Mouse (Mus musculus) neutrophil, adult 83 days (primary cell): ENCODE results near the gene Rnf187. TPM values are rescaled to one million over a fixed set of nuclear protein-coding genes. Genes with fewer than 3 reads are reported as not detected.

Experiments used
- total RNA-seq, 2 experiments: library from RNA; stranded (reverse); gene quantifications; one replicate each; pipeline ENCODE4 v1.2.4; 2023

Gene Rnf187
- 10 to 100 TPM; 55.9 to 58.3 TPM for total RNA-seq

GRCm38 (mm10) chr11:58938322-58939087 lies at the start of gene Rnf187:
Gene Rnf187, minus strand, starts transcription at chr11:58938916.

GRCm38 (mm10) chr11:58978027-58978705 lies 39.5 kb upstream of the Rnf187 start, which contains the start of gene Trim11:
Gene Trim11, plus strand, starts transcription at chr11:58978093.

GRCm38 (mm10) chr11:58954420-58955142 lies 15.9 kb upstream of the Rnf187 start, which contains the start of the genes Hist3h2a and Trim17:
Gene Hist3h2a, plus strand, starts transcription at chr11:58954685.
Gene Trim17, plus strand, starts transcription at chr11:58954685.

GRCm38 (mm10) chr11:58948542-58949479 lies 10.1 kb upstream of the Rnf187 start, which contains the start of gene Hist3h2ba:
Gene Hist3h2ba, plus strand, starts transcription at chr11:58948920.

GRCm38 (mm10) chr11:58917745-58918366 lies 20.9 kb downstream of the Rnf187 start, which contains the start of gene Btnl10:
Gene Btnl10, plus strand, starts transcription at chr11:58917908.

GRCm38 (mm10) chr11:58903511-58904409 lies 35.0 kb downstream of the Rnf187 start, which contains the start of gene Zfp39:
Gene Zfp39, minus strand, starts transcription at chr11:58904225.

Other genes with a start within 250 kb of the Rnf187 start
- not detected for gene Olfr319, start 239.8 kb downstream of the Rnf187 start, total RNA-seq
- gene Olfr318, start 214.9 kb downstream of the Rnf187 start, total RNA-seq = under 1 TPM; 0.15 TPM
- not detected for gene Olfr317, start 199.7 kb downstream of the Rnf187 start, total RNA-seq
- gene Olfr316, start 186.2 kb downstream of the Rnf187 start, total RNA-seq = not detected
- gene Olfr315, start 165.7 kb downstream of the Rnf187 start, total RNA-seq = not detected
- gene Olfr314, start 156.0 kb downstream of the Rnf187 start, total RNA-seq = not detected
- not detected for gene Fam183b, start 137.0 kb downstream of the Rnf187 start, total RNA-seq
- gene Olfr313, start 123.9 kb downstream of the Rnf187 start, total RNA-seq = not detected
- gene Olfr312, start 109.7 kb downstream of the Rnf187 start, total RNA-seq = not detected
- gene Olfr311, start 99.7 kb downstream of the Rnf187 start, total RNA-seq = not detected
- gene Gm12258, start 91.8 kb downstream of the Rnf187 start, total RNA-seq = 1 to 10 TPM; 1.4 to 2.1 TPM
- 1 to 10 TPM; 2.7 to 4.3 TPM for gene 2810021J22Rik, start 71.7 kb downstream of the Rnf187 start, total RNA-seq
- gene Zfp39, start 34.7 kb downstream of the Rnf187 start, total RNA-seq = 1 to 10 TPM; 5.1 to 5.8 TPM
- gene Btnl10, start 21.0 kb downstream of the Rnf187 start, total RNA-seq = 10 to 100 TPM; 11.5 to 17.4 TPM
- gene Hist3h2ba, start 10.0 kb upstream of the Rnf187 start, total RNA-seq = 10 to 100 TPM; 30.3 to 38.9 TPM
- gene Hist3h2a, start 15.8 kb upstream of the Rnf187 start, total RNA-seq = 10 to 100 TPM; 68.3 to 79.0 TPM
- gene Trim17, start 15.8 kb upstream of the Rnf187 start, total RNA-seq = not detected
- gene Trim11, start 39.2 kb upstream of the Rnf187 start, total RNA-seq = 10 to 100 TPM; 59.7 to 67.0 TPM
- under 1 TPM; 0.04 to 0.35 TPM for gene Obscn, start 197.5 kb upstream of the Rnf187 start, total RNA-seq
- 1 to 10 TPM; 6.0 to 6.7 TPM for gene Iba57, start 224.8 kb upstream of the Rnf187 start, total RNA-seq
- gene Gjc2, start 244.3 kb upstream of the Rnf187 start, total RNA-seq = not detected